Mouse (Mus musculus) E14TG2a.4 (cell line): ENCODE data around the gene Mllt10.

Experiments used
- CTCF ChIP-seq: conservative IDR thresholded peaks from 2 replicates; pipeline ENCODE4 v1.5.1; 2014; ENCODE audit warnings: low read length
- NANOG ChIP-seq: IDR thresholded peaks from 2 replicates; pipeline ENCODE4 v1.6.1; 2014; ENCODE audit warnings: borderline replicate concordance, low read length, mixed read lengths

DNA sequence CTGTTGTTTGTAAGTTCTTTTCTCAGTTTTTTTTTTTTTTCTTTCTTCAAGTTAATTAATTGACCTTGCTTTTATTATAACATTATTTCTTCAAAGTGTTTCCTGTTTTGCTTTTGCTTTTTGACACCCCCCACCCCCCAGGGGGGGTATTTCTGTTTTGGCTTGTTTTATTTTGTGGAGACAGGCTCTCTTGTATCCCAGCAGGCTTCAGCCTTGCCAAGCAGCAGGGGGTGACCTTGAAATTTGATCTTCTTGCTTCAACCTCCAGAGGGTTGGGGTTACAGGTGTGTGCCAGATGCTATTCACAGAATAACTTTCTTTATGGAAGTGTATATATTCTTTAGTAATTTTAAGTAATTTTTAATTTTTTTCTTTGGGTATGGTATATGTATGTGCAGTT is 56.4 kb downstream of the Mllt10 start:
- TF ChIP-seq CTCF (no peak), NANOG (peak; percentile 43; the same call in 1 of the 2 replicates)
